In the genomic region with DNA sequence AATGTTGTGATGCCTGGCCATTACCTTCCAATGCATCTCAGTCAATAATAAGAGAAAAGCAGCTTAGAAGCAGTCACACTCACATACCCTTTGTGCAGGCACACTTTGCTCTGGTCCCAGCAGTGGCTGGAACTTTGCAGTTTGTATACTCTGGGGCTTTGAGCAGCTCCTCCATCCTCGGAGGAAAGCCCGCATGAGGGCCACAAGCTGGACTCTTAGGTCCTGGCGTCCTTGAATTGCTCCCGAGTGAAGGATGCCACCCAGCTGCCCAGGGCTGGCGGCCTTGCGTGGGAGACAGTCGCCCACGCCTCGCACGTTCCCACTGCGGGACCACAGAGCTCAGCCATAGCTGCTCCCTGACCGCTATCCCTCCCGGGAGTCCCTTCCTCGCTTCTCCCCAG, we compare ENCODE assay signal across 9 mouse cellular contexts. TPM values are rescaled to one million over a fixed set of nuclear protein-coding genes. Genes with fewer than 3 reads are reported as not detected.
DNase-seq lines count a peak whose midpoint lies in the region; ATAC-seq lines count a peak whose summit lies in the region.
"Had no signal": no experiment of that assay in that cellular context is flagged by ENCODE, and none has a peak within 500 bp of the region (broad histone marks: within the 10 kb centered on the region; RNA-seq: fewer than 3 reads in every experiment).

No protein-coding gene starts in this region.

- H3K36me3 ChIP-seq in hindbrain, embryonic 13.5 days: no peaks in the 10 kb centered on the region

- H3K4me2 ChIP-seq in hindbrain, embryonic 13.5 days: peak overlapping the region; percentile 98

- H3K9ac ChIP-seq in hindbrain, embryonic 13.5 days: peak overlapping the region; percentile 78

- H3K27me3 ChIP-seq in hindbrain, embryonic 13.5 days: 0 out of 2 replicates have a peak, but pooled peaks cover 6% of the 10 kb centered on the region

- peak overlapping the region; percentile 54 for H3K4me3 ChIP-seq in hindbrain, embryonic 13.5 days

- peaks cover 14% of the 10 kb centered on the region for H3K4me1 ChIP-seq in hindbrain, embryonic 13.5 days (replicated peaks)

- 5% methylated on average over 14 of the region's 14 CpGs for WGBS in hindbrain, embryonic 13.5 days

- no peaks in the 10 kb centered on the region for H3K9me3 ChIP-seq in hindbrain, embryonic 13.5 days

- peak; percentile 3 for DNase-seq in cerebellum, adult 11 months
- no peak for DNase-seq in cerebellum, adult 9-11 months
- peak; percentile 16 for DNase-seq in ovary, postnatal 36 days (ENCODE audit: low spot score)
- DNase-seq in ovary, adult 18-20 months (ENCODE audit: low spot score): no peak
- peak; percentile 16 for DNase-seq in lung, postnatal 10 days
- DNase-seq in embryo, embryonic 10.5 days (ENCODE audit: low spot score): no peak

- H3K27ac ChIP-seq in hindbrain, embryonic 13.5 days: 0 out of 2 replicates have a peak overlapping the region, but pooled peaks have one; percentile 13

- peak; percentile 69 for ATAC-seq in hindbrain, embryonic 13.5 days (ENCODE audit: low FRiP score)
- ATAC-seq in activated CD4-positive, CD25-positive, alpha-beta regulatory T cell, adult 4 months: no peak

RNA-seq across cellular contexts. Expression of a gene that starts 0.9 kb away (rescaled TPM):
- polyA plus RNA-seq in hindbrain, embryonic 13.5 days (2015; fragmentation: Nextera tagmentation; extraction: Ambion mirVana): 13.4 and 15.3 TPM in 2 replicates
- polyA plus RNA-seq in activated CD4-positive, CD25-positive, alpha-beta regulatory T cell, adult 4 months (2017; shearing (Covaris generic)): 1 to 10 TPM; 5.6 to 6.1 TPM
- polyA plus RNA-seq: C2C12 had no signal

Comparison
In these comparisons a context has a peak if more than half of its experiments do, and no peak if none do; other contexts are left out.
1. DNase-seq: peak in cerebellum, adult 11 months (single experiment), ovary, postnatal 36 days (single experiment) and lung, postnatal 10 days (single experiment); none in cerebellum, adult 9-11 months (single experiment), ovary, adult 18-20 months (single experiment) and embryo, embryonic 10.5 days (single experiment).